Mouse (Mus musculus) embryonic stem cell, embryonic (primary cell): ENCODE results near the gene Mtfr2.

Source experiments
- CTCF ChIA-PET, 4 experiments: fragments of 300-600 bp in 2 of 4; fragments of 350-600 bp in 2 of 4; sonication (Branson Sonifier 250); formaldehyde crosslinking; loops; one replicate each; lab custom pipeline; 2022; ENCODE audit warnings: inconsistent platforms in 2 of 4; lab: Charles Lee
- POLR2A ChIA-PET, 4 experiments: fragments of 300-600 bp in 2 of 4; fragments of 350-600 bp in 2 of 4; sonication (Branson Sonifier 250); formaldehyde crosslinking; loops; one replicate each; lab custom pipeline; 2022; ENCODE audit warnings: antibody characterized with exemption in 4 of 4, inconsistent platforms in 1 of 4; lab: Charles Lee

The Mtfr2 gene

DNA sequence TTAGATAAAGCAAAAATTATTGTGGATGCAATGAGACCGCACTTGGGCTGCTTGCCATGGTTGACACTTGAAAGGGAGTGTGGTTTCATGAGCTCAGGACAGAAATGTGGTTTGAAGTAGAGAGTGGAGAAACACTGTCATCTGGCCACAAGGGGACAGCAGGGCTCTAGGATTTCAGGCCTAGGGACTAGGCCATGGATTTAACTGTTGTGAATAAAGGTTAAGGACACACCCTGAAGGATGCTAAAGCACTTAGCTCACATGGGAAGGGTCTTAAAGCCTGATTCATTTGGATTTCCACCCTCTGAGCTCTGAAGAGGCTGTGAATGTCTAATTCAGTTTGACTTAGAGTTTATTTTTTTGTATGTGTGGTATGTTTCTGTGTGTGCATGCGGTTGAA, 57.9 kb downstream of the Mtfr2 start:
- ChIA-PET POLR2A (interaction anchor here in 2 of 4 experiments (0.6 to 1.6 kb wide), 3 partner anchors 42 to 546 kb away, joined by 3 read pairs; no protein-coding TSS in a partner anchor), CTCF (interaction anchor here (0.5 to 1.7 kb wide), 17 partner anchors 13 to 1015 kb away, joined by 3 to 7 read pairs (median 4); partner anchors contain the start of gene Mtfr2 (in 1 of the 4))

- ChIA-PET CTCF (interaction anchor here in 1 of 4 experiments (0.7 kb wide), 1 partner anchor 403 kb away, joined by 3 read pairs; no protein-coding TSS in a partner anchor), POLR2A (no interaction called here)
These were observed 60.8 kb downstream of the Mtfr2 start for GRCm38 (mm10) chr10:20408336-20408735.

- POLR2A ChIA-PET, result interaction anchor here in 1 of 4 experiments (0.7 kb wide), 1 partner anchor 158 kb away, joined by 3 read pairs; no protein-coding TSS in a partner anchor
These were observed 61.6 kb downstream of the Mtfr2 start for GRCm38 (mm10) chr10:20409181-20409580.

More at GRCm38 (mm10) chr10:20409181-20409580, 61.6 kb downstream of the Mtfr2 start:
- CTCF ChIA-PET, result interaction anchor here in 1 of 4 experiments (0.6 kb wide), 1 partner anchor 202 kb away, joined by 4 read pairs; no protein-coding TSS in a partner anchor
